Mouse (Mus musculus) CH12.LX (cell line): ENCODE results near the gene Gdi2. TPM values are rescaled to one million over a fixed set of nuclear protein-coding genes. Genes with fewer than 3 reads are reported as not detected.

Experiments used
- DNase-seq: peaks from one replicate; pipeline ENCODE4 v3.0.0-alpha.2; 2013; ENCODE audit errors: extremely low read depth
- H3K27ac ChIP-seq: 2 replicates; pipeline ENCODE4 v1.5.1; 2012; ENCODE audit warnings: low read depth, mild to moderate bottlenecking, control low read depth, moderate library complexity; ENCODE audit not compliant: insufficient read depth
- H3K27me3 ChIP-seq: replicated peaks from 2 replicates; pipeline ENCODE3; 2012; ENCODE audit warnings: inconsistent platforms
- H3K36me3 ChIP-seq, 2 experiments: replicated peaks in 1 of 2; 2 replicates each; pipeline versions ENCODE3 to v1.6.1; 2012; ENCODE audit warnings: inconsistent platforms in 1 of 2, low read length in 1 of 2, mild to moderate bottlenecking in 1 of 2, mixed read lengths in 1 of 2, moderate library complexity in 1 of 2; ENCODE audit not compliant: control insufficient read depth in 1 of 2, insufficient read depth in 1 of 2
- H3K4me1 ChIP-seq, 2 experiments: 2 replicates each; pipeline ENCODE4 v1.6.1; 2012; ENCODE audit warnings: inconsistent platforms in 1 of 2, moderate library complexity in 1 of 2; ENCODE audit not compliant: insufficient read depth in 2 of 2, control insufficient read depth in 1 of 2
- H3K4me2 ChIP-seq: 2 replicates; pipeline ENCODE4 v1.6.1; 2012; ENCODE audit warnings: low read depth, mild to moderate bottlenecking, control low read depth; ENCODE audit not compliant: poor library complexity, insufficient read depth, severe bottlenecking
- H3K4me3 ChIP-seq, 3 experiments: fragments of 150-350 bp in 1 of 3; sonication (generic) in 1 of 3; replicated peaks in 1 of 3; 2 replicates each; pipeline versions ENCODE3 to v1.5.1; 2011 to 2012; ENCODE audit warnings: low read depth in 2 of 3, low read length in 2 of 3, mild to moderate bottlenecking in 2 of 3, moderate library complexity in 2 of 3, control low read depth in 1 of 3, improper control_type of control experiment in 1 of 3, inconsistent platforms in 1 of 3, mixed read lengths in 1 of 3; ENCODE audit not compliant: poor library complexity in 1 of 3
- H3K79me2 ChIP-seq: replicated peaks from 2 replicates; pipeline ENCODE4 v1.6.1; 2012; ENCODE audit warnings: mild to moderate bottlenecking, moderate library complexity; ENCODE audit not compliant: control insufficient read depth, poor library complexity, insufficient read depth, severe bottlenecking; ENCODE audit errors: extremely low read depth
- H3K9ac ChIP-seq: 2 replicates; pipeline ENCODE4 v1.6.1; 2012; ENCODE audit warnings: low read depth, mild to moderate bottlenecking, control low read depth, moderate library complexity; ENCODE audit not compliant: insufficient read depth
- H3K9me3 ChIP-seq: replicated peaks from 2 replicates; pipeline ENCODE3; 2012; ENCODE audit warnings: low read length, inconsistent platforms, mixed read lengths
- CHD1 ChIP-seq: IDR thresholded peaks from 2 replicates; pipeline ENCODE4 v1.6.1; 2012; ENCODE audit warnings: low read depth, low read length, improper control_type of control experiment, inconsistent platforms
- CHD2 ChIP-seq: IDR thresholded peaks from 2 replicates; pipeline ENCODE4 v1.6.1; 2011; ENCODE audit warnings: low read length, improper control_type of control experiment
- E2F4 ChIP-seq: IDR thresholded peaks from 2 replicates; pipeline ENCODE4 v1.6.1; 2011; ENCODE audit warnings: low read depth, low read length, improper control_type of control experiment; ENCODE audit not compliant: insufficient replicate concordance
- ELF1 ChIP-seq: IDR thresholded peaks from 2 replicates; pipeline ENCODE4 v1.6.1; 2014; ENCODE audit warnings: low read depth, mild to moderate bottlenecking, inconsistent platforms, low read length, improper control_type of control experiment
- EP300 ChIP-seq: IDR thresholded peaks from 2 replicates; pipeline ENCODE4 v1.6.1; 2011; ENCODE audit warnings: low read length, improper control_type of control experiment
- ETS1 ChIP-seq: conservative IDR thresholded peaks from 2 replicates; pipeline ENCODE4 v1.6.1; 2012; ENCODE audit warnings: low read depth, mild to moderate bottlenecking, inconsistent platforms, low read length, improper control_type of control experiment, moderate library complexity
- GABPA ChIP-seq: IDR thresholded peaks from 2 replicates; pipeline ENCODE4 v1.6.1; 2012; ENCODE audit warnings: low read depth, low read length, improper control_type of control experiment, inconsistent platforms; ENCODE audit not compliant: insufficient replicate concordance
- JUN ChIP-seq: IDR thresholded peaks from 2 replicates; pipeline ENCODE4 v1.6.1; 2011; ENCODE audit warnings: low read depth, mild to moderate bottlenecking, low read length, improper control_type of control experiment, moderate library complexity; ENCODE audit not compliant: insufficient read depth
- KAT2A ChIP-seq: IDR thresholded peaks from 2 replicates; pipeline ENCODE4 v1.6.1; 2012; ENCODE audit warnings: low read length, improper control_type of control experiment, inconsistent platforms; ENCODE audit not compliant: insufficient replicate concordance
- MAFK ChIP-seq: IDR thresholded peaks from 2 replicates; pipeline ENCODE4 v1.6.1; 2011; ENCODE audit warnings: low read length, improper control_type of control experiment; ENCODE audit not compliant: insufficient replicate concordance
- MEF2A ChIP-seq: IDR thresholded peaks from 2 replicates; pipeline ENCODE4 v1.6.1; 2014; ENCODE audit warnings: low read depth, mild to moderate bottlenecking, inconsistent platforms, low read length, improper control_type of control experiment, borderline replicate concordance
- MXI1 ChIP-seq: IDR thresholded peaks from 2 replicates; pipeline ENCODE4 v1.6.1; 2011; ENCODE audit warnings: mild to moderate bottlenecking, low read depth, low read length, improper control_type of control experiment
- NELFE ChIP-seq: IDR thresholded peaks from 2 replicates; pipeline ENCODE4 v1.6.1; 2011; ENCODE audit warnings: low read depth, low read length, improper control_type of control experiment
- NRF1 ChIP-seq: IDR thresholded peaks from 2 replicates; pipeline ENCODE4 v1.6.1; 2014; ENCODE audit warnings: low read depth, mild to moderate bottlenecking, inconsistent platforms, low read length, improper control_type of control experiment, moderate library complexity
- RAD21 ChIP-seq: IDR thresholded peaks from 2 replicates; pipeline ENCODE4 v1.6.1; 2011; ENCODE audit warnings: low read depth, mild to moderate bottlenecking, low read length, improper control_type of control experiment, moderate library complexity
- TBP ChIP-seq: conservative IDR thresholded peaks from 2 replicates; pipeline ENCODE4 v1.6.1; 2011; ENCODE audit warnings: low read depth, low read length, improper control_type of control experiment
- USF1 ChIP-seq: IDR thresholded peaks from 2 replicates; pipeline ENCODE4 v1.6.1; 2014; ENCODE audit warnings: low read depth, mild to moderate bottlenecking, inconsistent platforms, low read length, improper control_type of control experiment
- ZKSCAN1 ChIP-seq: IDR thresholded peaks from 2 replicates; pipeline ENCODE4 v1.6.1; 2012; ENCODE audit warnings: low read depth, inconsistent platforms, low read length, improper control_type of control experiment, borderline replicate concordance
- dilution Hi-C: fragments of 300-500 bp; cut with MboI; formaldehyde crosslinking; loops from 2 replicates; pipeline ENCODE4 v1.14.3; 2020; ENCODE audit warnings: low sequenced_read_pairs; ENCODE audit not compliant: extremely low pct_unique_long_range_greater_than_20kb, extremely low pct_ligation_motif_present
- in situ Hi-C: fragments of 300-500 bp; cut with MboI; formaldehyde crosslinking; loops from 3 replicates; pipeline ENCODE4 v1.14.3; 2019; ENCODE audit warnings: low sequenced_read_pairs, low pct_ligation_motif_present, low pct_unique_long_range_greater_than_20kb, mixed read lengths
- polyA plus RNA-seq: library from polyadenylated mRNA; unstranded; fragments of >175 nt; gene quantifications from 2 replicates; pipeline ENCODE4 v1.2.1, GENCODE M21; 2012; ENCODE audit warnings: low read depth; ENCODE audit not compliant: insufficient read length
- total RNA-seq, 2 experiments: library from RNA; depleted of rRNA; stranded (reverse); fragments of 300-350 nt in 1 of 2; fragments of >200 nt in 1 of 2; gene quantifications; 2 replicates each; pipeline ENCODE4 v1.2.3; 2012 to 2014

The Gdi2 gene
- total and polyA plus RNA-seq, 3 experiments: 263 to 655 (median 609) TPM

GRCm38 (mm10) chr13:3547410-3547809 lies 9.5 kb downstream of the Gdi2 start:
- H3K36me3 ChIP-seq: peaks cover 14 to 76% of the 10 kb centered on the region in 2 experiments

GRCm38 (mm10) chr13:3547856-3548255 lies 10.0 kb downstream of the Gdi2 start:
- H3K4me2 ChIP-seq: no peak overlapping the region
- no peak for DNase-seq
- TF ChIP-seq CHD1 (no peak), MAFK (peak; percentile 73)
- H3K27ac ChIP-seq: no peak overlapping the region
- peaks cover 15 to 78% of the 10 kb centered on the region in 2 experiments for H3K36me3 ChIP-seq
- H3K79me2 ChIP-seq: peaks cover 65% of the 10 kb centered on the region
- no peak overlapping the region for H3K9ac ChIP-seq
- no peak overlapping the region for H3K4me3 ChIP-seq
- no peaks in the 10 kb centered on the region for H3K9me3 ChIP-seq
- in situ Hi-C loops (loop anchor here (10.0 to 25.0 kb wide), 2 partner anchors 47 to 136 kb away; no protein-coding TSS in a partner anchor), dilution Hi-C loops (no loop called here)
- no peaks in the 10 kb centered on the region for H3K27me3 ChIP-seq
- peaks cover 0 to 31% of the 10 kb centered on the region in 2 experiments; a peak in 1 of 4 replicates for H3K4me1 ChIP-seq

More at GRCm38 (mm10) chr13:3547410-3547809, 9.5 kb downstream of the Gdi2 start:
- Histone ChIP-seq H3K27me3 (no peaks in the 10 kb centered on the region), H3K4me1 (peaks cover 0 to 36% of the 10 kb centered on the region in 2 experiments; a peak in 1 of 4 replicates), H3K79me2 (peaks cover 70% of the 10 kb centered on the region), H3K27ac (no peak overlapping the region), H3K4me2 (no peak overlapping the region), H3K4me3 (no peak overlapping the region), H3K9me3 (no peaks in the 10 kb centered on the region), H3K9ac (no peak overlapping the region)
- DNase-seq: no peak
- in situ Hi-C loops: loop anchor here (10.0 to 25.0 kb wide), 2 partner anchors 47 to 135 kb away; no protein-coding TSS in a partner anchor
- TF ChIP-seq NRF1 (no peak), ETS1 (no peak), KAT2A (no peak), JUN (no peak), GABPA (no peak), NELFE (no peak), EP300 (no peak), USF1 (no peak), E2F4 (no peak), TBP (no peak), ZKSCAN1 (no peak), MXI1 (no peak), MEF2A (no peak), RAD21 (no peak), ELF1 (no peak), CHD2 (no peak)
- dilution Hi-C loops: no loop called here
